Mouse (Mus musculus) cerebellum, adult 2 months (tissue): ENCODE data around the gene Gpr85.

ENCODE experiments used
- CTCF ChIP-seq: fragments of 200-500 bp; IDR thresholded peaks from 2 replicates; pipeline ENCODE4 v1.5.1; 2011; ENCODE audit warnings: low read depth, mild to moderate bottlenecking, control low read depth, low read length, moderate library complexity, borderline replicate concordance; ENCODE audit not compliant: insufficient read depth
- POLR2A ChIP-seq: fragments of 200-500 bp; IDR thresholded peaks from 2 replicates; pipeline ENCODE4 v1.6.1; 2011; ENCODE audit warnings: low read length, control low read depth, borderline replicate concordance; ENCODE audit not compliant: insufficient read depth

DNA sequence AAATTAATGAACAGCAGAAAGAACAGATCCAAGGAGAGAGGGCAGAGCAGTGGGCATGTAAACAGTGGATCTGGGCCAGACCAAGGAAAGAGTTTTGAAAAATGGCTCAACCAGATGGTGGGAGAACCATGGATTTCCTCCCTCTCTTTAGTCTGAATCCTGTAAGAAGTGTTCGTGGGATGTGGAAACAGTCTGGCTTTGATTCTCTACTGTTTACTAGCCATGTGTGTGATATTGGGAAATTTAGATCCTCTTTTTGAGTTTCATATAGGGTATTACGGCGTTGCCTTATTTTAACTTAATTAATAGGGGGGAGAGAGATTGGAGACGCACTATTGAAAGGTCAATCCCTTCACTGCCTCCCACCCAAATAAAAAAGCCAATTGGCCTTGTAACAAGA lies 13.5 kb upstream of the Gpr85 start:
- TF ChIP-seq CTCF (no peak), POLR2A (no peak)
